Mouse (Mus musculus) urinary bladder, adult 2 months (tissue): Measurements from ENCODE around the gene Rp9. TPM values are rescaled to one million over a fixed set of nuclear protein-coding genes. Genes with fewer than 3 reads are reported as not detected.

ENCODE experiments used
- DNase-seq: peaks from one replicate; pipeline ENCODE4 v3.0.0; 2022; ENCODE audit warnings: low spot score
- polyA plus RNA-seq: library from polyadenylated mRNA; depleted of rRNA; stranded (reverse); fragments of >200 nt; gene quantifications from 2 replicates; pipeline ENCODE4 v1.2.3, GENCODE M21; 2012; rRNA removed

Gene Rp9
- polyA plus RNA-seq, 1 experiment: 58.9 TPM

DNA sequence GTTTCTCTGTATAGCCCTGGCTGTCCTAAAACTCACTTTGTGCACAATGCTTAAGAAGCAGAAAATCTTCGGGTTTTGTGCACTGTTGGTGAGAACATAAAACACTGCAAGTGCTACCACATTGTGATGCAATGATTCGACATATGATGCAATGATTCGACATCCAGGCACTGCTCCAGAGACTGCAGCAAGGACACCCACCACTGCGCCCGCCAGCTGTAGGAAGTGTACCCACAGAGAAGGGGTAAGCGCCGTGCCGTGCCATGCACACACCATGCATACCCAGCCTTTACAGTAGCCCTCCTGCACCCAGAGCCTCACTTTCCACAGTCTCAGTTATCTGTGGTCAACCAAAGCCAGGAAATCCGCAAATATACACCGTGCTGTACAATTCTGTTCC is 102.9 kb downstream of the Rp9 start:
- DNase-seq: no peak

DNA sequence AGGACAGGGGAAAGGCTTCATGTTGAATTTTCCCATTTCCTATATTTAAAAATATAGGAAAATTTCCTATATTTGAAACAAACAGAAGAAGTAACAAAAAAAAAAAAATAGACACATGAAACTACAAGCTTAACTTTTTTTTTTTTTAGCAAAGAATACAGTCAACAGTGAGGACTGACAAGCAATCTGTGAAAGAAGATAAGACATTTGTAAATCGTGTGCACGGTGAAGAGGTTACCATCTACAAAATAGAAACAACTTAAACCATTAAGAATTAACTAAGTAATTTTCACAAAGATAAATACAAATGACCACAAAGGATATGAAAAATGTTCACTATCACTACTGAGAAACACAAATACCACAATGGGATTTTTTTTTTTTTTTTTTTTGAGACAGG is 103.3 kb downstream of the Rp9 start:
- no peak for DNase-seq

Other genes with a start within 250 kb of the Rp9 start
- 44.2 and 47.3 TPM in 2 replicates for gene Zfp809, start 244.0 kb downstream of the Rp9 start, polyA plus RNA-seq
- 0.26 and 0.34 TPM in 2 replicates for gene Zfp599, start 209.8 kb downstream of the Rp9 start, polyA plus RNA-seq
- gene Zfp810, start 162.1 kb downstream of the Rp9 start, polyA plus RNA-seq: 11.9 and 12.6 TPM in 2 replicates
- gene Anln, start 80.6 kb downstream of the Rp9 start, polyA plus RNA-seq: 5.2 and 6.6 TPM in 2 replicates
- 3.3 and 3.5 TPM in 2 replicates for gene 9530077C05Rik, start 58.2 kb downstream of the Rp9 start, polyA plus RNA-seq
- gene Gm17545, start 15.5 kb downstream of the Rp9 start, polyA plus RNA-seq: not detected in 2 replicates
- 14.3 TPM in 2 replicates for gene Bbs9, start 6.0 kb upstream of the Rp9 start, polyA plus RNA-seq